Mouse (Mus musculus) lung, embryonic 14.5 days (tissue): ENCODE measurements around the gene Gigyf2. TPM values are rescaled to one million over a fixed set of nuclear protein-coding genes. Genes with fewer than 3 reads are reported as not detected.
A peak's percentile ranks its signal among the peaks of the same experiment; 100 is the strongest.

Experiments used
- ATAC-seq: fragments of 200-750 bp; cut with Nextera tagmentation; 2 replicates; pipeline ENCODE4 v1.8.0; 2017; ENCODE audit warnings: mild to moderate bottlenecking, moderate TSS enrichment, moderate library complexity; ENCODE audit not compliant: insufficient read depth
- DNase-seq: peaks from one replicate; pipeline ENCODE4 v3.0.0-alpha.2; 2015
- H3K27ac ChIP-seq: fragments of 300-500 bp; sonication (generic); 2 replicates; pipeline ENCODE4 v1.5.1; 2014; ENCODE audit warnings: low read depth, mild to moderate bottlenecking, moderate library complexity
- H3K27me3 ChIP-seq: fragments of 300-500 bp; sonication (generic); 2 replicates; pipeline ENCODE4 v1.6.1; 2014; ENCODE audit warnings: low read length, control low read depth; ENCODE audit not compliant: insufficient read depth
- H3K36me3 ChIP-seq: fragments of 300-500 bp; sonication (generic); 2 replicates; pipeline ENCODE4 v1.6.1; 2014; ENCODE audit warnings: control low read depth; ENCODE audit not compliant: insufficient read depth
- H3K4me1 ChIP-seq: fragments of 300-500 bp; sonication (generic); 2 replicates; pipeline ENCODE4 v1.6.1; 2014; ENCODE audit warnings: antibody characterized with exemption, control low read depth; ENCODE audit not compliant: insufficient read depth
- H3K4me2 ChIP-seq: fragments of 300-500 bp; sonication (generic); 2 replicates; pipeline ENCODE4 v1.6.1; 2014; ENCODE audit warnings: mild to moderate bottlenecking
- H3K4me3 ChIP-seq: fragments of 300-500 bp; sonication (generic); 2 replicates; pipeline ENCODE4 v1.5.1; 2014; ENCODE audit warnings: low read depth, low read length
- H3K9ac ChIP-seq: fragments of 300-500 bp; sonication (generic); 2 replicates; pipeline ENCODE4 v1.6.1; 2014
- H3K9me3 ChIP-seq: fragments of 300-500 bp; sonication (generic); 2 replicates; pipeline ENCODE4 v1.6.1; 2016; ENCODE audit warnings: low read depth, low read length, control low read depth
- CTCF ChIP-seq: IDR thresholded peaks from 2 replicates; pipeline ENCODE4 v1.5.1; 2016; ENCODE audit warnings: antibody characterized with exemption, low read depth
- WGBS: fragments of 180-500 bp; shearing (Covaris S2); extraction: QIAGEN DNeasy Blood & Tissue Kit; methylation state at CpG from one replicate; pipeline ENCODE4 v1.1.7; 2014; 5-methylcytosine and 5-hydroxymethylcytosine counted together
- polyA plus RNA-seq: library from polyadenylated mRNA; unstranded; fragments of >200 nt; fragmentation: Nextera tagmentation; extraction: Ambion mirVana; gene quantifications from 2 replicates; pipeline ENCODE4 v1.2.1, GENCODE M21; 2014

The Gigyf2 gene
- polyA plus RNA-seq, 1 experiment from 2014 or later = 49.6 TPM

DNA sequence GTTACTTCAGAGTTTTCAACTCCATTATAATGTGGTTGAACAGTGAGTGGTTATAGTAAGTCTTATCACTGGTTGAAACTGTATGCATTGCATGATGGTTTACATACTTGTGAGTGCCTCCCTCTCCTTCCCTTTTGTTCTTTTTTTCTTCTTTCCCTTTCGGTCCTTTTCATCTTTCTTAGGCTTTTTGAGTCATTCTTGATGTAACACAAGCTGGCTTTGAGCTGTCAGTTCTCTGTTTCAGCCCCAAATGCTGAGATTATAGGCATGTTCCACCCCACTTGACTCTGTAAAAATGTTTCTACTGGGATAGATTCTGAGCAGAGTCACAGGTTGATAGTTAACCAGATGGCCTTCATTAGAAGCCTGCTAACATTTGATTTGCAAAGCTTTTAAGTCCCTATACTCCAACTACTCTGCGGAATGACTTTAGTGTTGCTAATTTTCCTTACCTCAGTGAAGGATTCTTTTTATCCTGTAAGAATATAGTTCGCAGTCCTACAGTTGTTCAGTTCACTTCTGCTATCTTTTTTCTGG, 51.3 kb downstream of the Gigyf2 start:
- Histone ChIP-seq H3K4me1 (no peaks in the 10 kb centered on the region), H3K27ac (no peak overlapping the region), H3K36me3 (peaks cover 39% of the 10 kb centered on the region), H3K9ac (no peak overlapping the region), H3K9me3 (no peaks in the 10 kb centered on the region), H3K4me3 (no peak overlapping the region), H3K27me3 (no peaks in the 10 kb centered on the region), H3K4me2 (no peak overlapping the region)
- DNase-seq = no peak
- no peak for ATAC-seq
- no peak for TF ChIP-seq CTCF
- WGBS = 86% methylated on average over 3 of the region's 3 CpGs

DNA sequence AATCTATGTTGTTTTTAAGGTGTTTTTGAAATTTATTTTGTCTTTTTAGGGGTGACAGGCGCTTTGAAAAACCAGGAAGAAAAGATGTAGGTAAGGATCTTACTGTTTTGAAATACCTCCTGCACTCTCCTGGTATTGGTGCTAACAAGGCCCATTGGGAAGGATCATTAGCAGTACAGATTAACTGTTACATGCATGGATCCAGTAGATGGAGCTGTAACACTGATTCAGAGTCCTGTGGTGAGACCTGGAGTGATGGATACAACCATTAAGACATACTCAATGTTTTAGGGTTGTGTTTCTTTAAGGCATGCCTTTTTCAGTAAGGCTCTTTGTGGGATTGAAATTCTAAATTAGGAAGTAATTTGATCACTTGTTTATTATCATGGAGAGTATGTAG, 53.1 kb downstream of the Gigyf2 start:
- ATAC-seq (no peak), DNase-seq (peak; percentile 50)
- Histone ChIP-seq H3K4me2 (no peak overlapping the region), H3K4me3 (no peak overlapping the region), H3K36me3 (peaks cover 26% of the 10 kb centered on the region), H3K9me3 (no peaks in the 10 kb centered on the region), H3K4me1 (no peaks in the 10 kb centered on the region), H3K9ac (no peak overlapping the region), H3K27me3 (no peaks in the 10 kb centered on the region), H3K27ac (no peak overlapping the region)
- peak; percentile 52 for TF ChIP-seq CTCF
- 94% methylated on average over 1 of the region's 1 CpGs for WGBS

GRCm38 (mm10) chr1:87381152-87381551, 54.4 kb downstream of the Gigyf2 start:
- H3K4me3 ChIP-seq = no peak overlapping the region
- H3K36me3 ChIP-seq = peaks cover 20% of the 10 kb centered on the region
- no peak overlapping the region for H3K9ac ChIP-seq
- ATAC-seq (no peak), DNase-seq (no peak)
- H3K4me2 ChIP-seq = no peak overlapping the region
- H3K9me3 ChIP-seq = no peaks in the 10 kb centered on the region
- no peaks in the 10 kb centered on the region for H3K27me3 ChIP-seq
- no peak for TF ChIP-seq CTCF
- H3K4me1 ChIP-seq = no peaks in the 10 kb centered on the region
- H3K27ac ChIP-seq = no peak overlapping the region
- WGBS = 88% methylated on average over 3 of the region's 3 CpGs

DNA sequence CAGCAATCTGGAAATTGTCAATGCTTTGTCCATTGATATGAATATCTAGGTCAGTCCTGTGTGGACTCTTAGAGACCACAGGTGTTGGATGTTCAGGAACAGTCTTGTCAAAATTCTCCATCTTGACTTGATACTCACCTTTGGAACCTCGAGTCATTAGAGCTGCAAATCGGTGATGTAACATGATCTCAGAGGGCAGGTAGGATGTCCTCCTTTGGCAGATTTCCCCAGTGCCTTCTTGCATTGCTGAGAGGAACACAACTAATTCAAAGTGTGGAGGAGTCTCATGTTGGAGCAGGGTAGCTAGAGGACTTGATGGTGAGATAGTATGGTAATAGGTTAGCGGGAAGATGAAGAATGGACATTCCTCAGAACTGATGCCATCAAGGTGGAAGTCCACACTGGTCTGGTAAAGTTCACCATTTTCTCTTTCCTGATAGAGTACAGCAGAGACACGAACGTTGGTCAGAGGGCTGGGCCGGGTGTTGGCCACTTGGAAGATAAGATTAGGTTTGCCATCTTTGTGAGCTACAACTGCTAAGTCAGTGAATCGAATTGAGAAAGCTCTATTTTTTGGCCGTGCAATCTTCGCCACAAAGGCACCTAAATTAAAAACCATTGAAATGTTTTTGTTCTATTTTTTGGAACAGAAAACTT, 59.8 kb downstream of the Gigyf2 start:
- H3K27ac ChIP-seq = no peak overlapping the region
- DNase-seq = no peak
- H3K36me3 ChIP-seq = peaks cover 25% of the 10 kb centered on the region
- H3K4me3 ChIP-seq = no peak overlapping the region
- H3K27me3 ChIP-seq = no peaks in the 10 kb centered on the region
- no peaks in the 10 kb centered on the region for H3K9me3 ChIP-seq
- no peak for TF ChIP-seq CTCF
- WGBS = 86% methylated on average over 9 of the region's 9 CpGs
- H3K9ac ChIP-seq = no peak overlapping the region
- ATAC-seq = no peak
- no peaks in the 10 kb centered on the region for H3K4me1 ChIP-seq
- H3K4me2 ChIP-seq = no peak overlapping the region

- no peak for ATAC-seq
- Histone ChIP-seq H3K9ac (no peak overlapping the region), H3K36me3 (peaks cover 16% of the 10 kb centered on the region), H3K27me3 (no peaks in the 10 kb centered on the region), H3K9me3 (no peaks in the 10 kb centered on the region), H3K4me2 (no peak overlapping the region), H3K4me3 (no peak overlapping the region), H3K4me1 (peaks cover 5% of the 10 kb centered on the region; the same call in 1 of the 2 replicates), H3K27ac (no peak overlapping the region)
- 68% methylated on average over 3 of the region's 3 CpGs for WGBS
- TF ChIP-seq CTCF = no peak
- DNase-seq = peak; percentile 5
Observed at GRCm38 (mm10) chr1:87393444-87394195, 66.8 kb downstream of the Gigyf2 start.

GRCm38 (mm10) chr1:87394594-87394993, 67.8 kb downstream of the Gigyf2 start, which contains the start of gene Kcnj13:
Kcnj13 (minus strand) TSS chr1:87394729.
- no peak for ATAC-seq
- peak; percentile 21 for DNase-seq
- TF ChIP-seq CTCF = no peak
- Histone ChIP-seq H3K27me3 (no peaks in the 10 kb centered on the region), H3K27ac (no peak within 1 kb of the TSS), H3K4me2 (no peak within 1 kb of the TSS), H3K9me3 (no peaks in the 10 kb centered on the region), H3K4me3 (no peak within 1 kb of the TSS), H3K4me1 (peaks cover 5% of the 10 kb centered on the region; the same call in 1 of the 2 replicates), H3K9ac (no peak within 1 kb of the TSS), H3K36me3 (peaks cover 11% of the 10 kb centered on the region; the same call in 1 of the 2 replicates)
- WGBS = 26% methylated on average over 6 of the region's 6 CpGs

- ATAC-seq = no peak
- peak; percentile 81 for DNase-seq
- no peak overlapping the region for H3K4me2 ChIP-seq
- H3K27me3 ChIP-seq = no peaks in the 10 kb centered on the region
- H3K4me3 ChIP-seq = no peak overlapping the region
- H3K27ac ChIP-seq = peak overlapping the region; percentile 19
- WGBS = 54% methylated on average over 7 of the region's 7 CpGs
- no peaks in the 10 kb centered on the region for H3K9me3 ChIP-seq
- TF ChIP-seq CTCF = no peak
- peaks cover 5% of the 10 kb centered on the region; the same call in 1 of the 2 replicates for H3K4me1 ChIP-seq
- 0 out of 2 replicates have a peak, but pooled peaks cover 2% of the 10 kb centered on the region for H3K36me3 ChIP-seq
- H3K9ac ChIP-seq = no peak overlapping the region
Observed at GRCm38 (mm10) chr1:87396923-87397586, 70.3 kb downstream of the Gigyf2 start.
